8 mouse cellular contexts compared by ENCODE assay signal in genomic region chr6:50220863-50221262, GRCm38 (mm10). TPM values are rescaled to one million over a fixed set of nuclear protein-coding genes. Genes with fewer than 3 reads are reported as not detected.
DNase-seq lines count a peak whose midpoint lies in the region; ATAC-seq and TF ChIP-seq lines count a peak whose summit lies in the region.

No protein-coding gene starts in this region.

- ATAC-seq in hindbrain, embryonic 13.5 days (ENCODE audit: low FRiP score) = no peak
- no peak for ATAC-seq in kidney, postnatal 0 days (replicated peaks; ENCODE audit: low FRiP score, low read depth)
- ATAC-seq in forebrain, embryonic 12.5 days (ENCODE audit: low FRiP score) = no peak

- no peak overlapping the region for H3K4me3 ChIP-seq in hindbrain, embryonic 10.5 days
- H3K4me3 ChIP-seq in hindbrain, embryonic 13.5 days = no peak overlapping the region
- no peak overlapping the region for H3K4me3 ChIP-seq in kidney, postnatal 0 days (replicated peaks; ENCODE audit: low read depth, low read length)
- no peak overlapping the region for H3K4me3 ChIP-seq in forebrain, embryonic 12.5 days (replicated peaks)

- no peak overlapping the region for H3K4me2 ChIP-seq in hindbrain, embryonic 13.5 days
- no peak overlapping the region for H3K4me2 ChIP-seq in kidney, postnatal 0 days (ENCODE audit: low read length)
- no peak overlapping the region for H3K4me2 ChIP-seq in forebrain, embryonic 12.5 days

- WGBS in hindbrain, embryonic 10.5 days = 51% methylated on average over 6 of the region's 6 CpGs
- whole genome bisulfite sequencing in hindbrain, embryonic 13.5 days = 55% methylated on average over 6 of the region's 6 CpGs
- WGBS in kidney, postnatal 0 days = 65% methylated on average over 6 of the region's 6 CpGs
- 57% methylated on average over 6 of the region's 6 CpGs for WGBS in forebrain, embryonic 12.5 days

- no peaks in the 10 kb centered on the region for H3K36me3 ChIP-seq in hindbrain, embryonic 10.5 days
- H3K36me3 ChIP-seq in hindbrain, embryonic 13.5 days = peaks cover 41% of the 10 kb centered on the region
- H3K36me3 ChIP-seq in kidney, postnatal 0 days (ENCODE audit: insufficient read depth, low read length) = no peaks in the 10 kb centered on the region
- no peaks in the 10 kb centered on the region for H3K36me3 ChIP-seq in forebrain, embryonic 12.5 days (replicated peaks)

- no peak overlapping the region for H3K27ac ChIP-seq in hindbrain, embryonic 10.5 days
- no peak overlapping the region for H3K27ac ChIP-seq in hindbrain, embryonic 13.5 days
- H3K27ac ChIP-seq in kidney, postnatal 0 days = no peak overlapping the region
- no peak overlapping the region for H3K27ac ChIP-seq in forebrain, embryonic 12.5 days

- peak; percentile 78 for TF ChIP-seq CTCF in kidney, postnatal 0 days (IDR thresholded peaks at IDR 0.05; ENCODE audit: low read depth)

- no peaks in the 10 kb centered on the region for H3K4me1 ChIP-seq in hindbrain, embryonic 10.5 days (replicated peaks)
- no peaks in the 10 kb centered on the region for H3K4me1 ChIP-seq in hindbrain, embryonic 13.5 days (replicated peaks)
- H3K4me1 ChIP-seq in kidney, postnatal 0 days (replicated peaks; ENCODE audit: insufficient read depth, low read length) = no peaks in the 10 kb centered on the region
- H3K4me1 ChIP-seq in forebrain, embryonic 12.5 days = no peaks in the 10 kb centered on the region

- no peaks in the 10 kb centered on the region for H3K27me3 ChIP-seq in hindbrain, embryonic 10.5 days (ENCODE audit: insufficient read depth, poor library complexity, severe bottlenecking)
- H3K27me3 ChIP-seq in hindbrain, embryonic 13.5 days = no peaks in the 10 kb centered on the region
- H3K27me3 ChIP-seq in kidney, postnatal 0 days (ENCODE audit: insufficient read depth, low read length) = no peaks in the 10 kb centered on the region
- H3K27me3 ChIP-seq in forebrain, embryonic 12.5 days = no peaks in the 10 kb centered on the region

- no peaks in the 10 kb centered on the region for H3K9me3 ChIP-seq in hindbrain, embryonic 10.5 days
- H3K9me3 ChIP-seq in hindbrain, embryonic 13.5 days = no peaks in the 10 kb centered on the region
- no peaks in the 10 kb centered on the region for H3K9me3 ChIP-seq in kidney, postnatal 0 days (replicated peaks; ENCODE audit: low read length)
- no peaks in the 10 kb centered on the region for H3K9me3 ChIP-seq in forebrain, embryonic 12.5 days

- DNase-seq in hindbrain, embryonic 10.5 days (ENCODE audit: low spot score) = peak; percentile 42
- DNase-seq in urinary bladder, postnatal 25 days (ENCODE audit: low spot score) = peak; percentile 36
- DNase-seq in urinary bladder, postnatal 4 days (ENCODE audit: low spot score in 2 of 2) = no peak
- DNase-seq in cerebellum, postnatal 25 days = peak; percentile 35 to 64
- peak; percentile 42 for DNase-seq in kidney, postnatal 0 days (ENCODE audit: low spot score)
- DNase-seq in naive thymus-derived CD4-positive, alpha-beta T cell, adult 2 months (ENCODE audit: low read depth) = peak; percentile 66

- H3K9ac ChIP-seq in hindbrain, embryonic 13.5 days = no peak overlapping the region
- H3K9ac ChIP-seq in kidney, postnatal 0 days (ENCODE audit: low read depth, low read length) = no peak overlapping the region
- no peak overlapping the region for H3K9ac ChIP-seq in forebrain, embryonic 12.5 days

RNA-seq across cellular contexts. Expression of gene Gsdme, which starts 42.8 kb away (rescaled TPM):
- 41.7 and 47.0 TPM in 2 replicates for polyA plus RNA-seq in hindbrain, embryonic 10.5 days (2016; fragmentation: Nextera tagmentation; extraction: Ambion mirVana)
- polyA plus RNA-seq in hindbrain, embryonic 13.5 days (2015; fragmentation: Nextera tagmentation; extraction: Ambion mirVana) = 69.8 and 71.0 TPM in 2 replicates
- polyA plus RNA-seq in kidney, postnatal 0 days (2015; fragmentation: Nextera tagmentation; extraction: Ambion mirVana) = 54.5 and 59.5 TPM in 2 replicates
- 50.7 and 56.9 TPM in 2 replicates for polyA plus RNA-seq in forebrain, embryonic 12.5 days (2016; fragmentation: Nextera tagmentation; extraction: Ambion mirVana)

Comparison
In these comparisons a context has a peak if more than half of its experiments do, and no peak if none do; other contexts are left out.
1. DNase-seq: peak in hindbrain, embryonic 10.5 days (single experiment), urinary bladder, postnatal 25 days (single experiment), cerebellum, postnatal 25 days (2 of 2), kidney, postnatal 0 days (single experiment) and naive thymus-derived CD4-positive, alpha-beta T cell, adult 2 months (single experiment); none in urinary bladder, postnatal 4 days (0 of 2).